Mouse (Mus musculus) heart, embryonic 16.5 days (tissue): ENCODE measurements around the gene Sap30l. TPM values are rescaled to one million over a fixed set of nuclear protein-coding genes. Genes with fewer than 3 reads are reported as not detected.
"Not testable (repeated sequence)": the region's sequence is repeated elsewhere in the genome, so short reads cannot be mapped to it uniquely, and the experiment has no call there.

Source experiments
- ATAC-seq: fragments of 200-750 bp; cut with Nextera tagmentation; replicated peaks from 2 replicates; pipeline ENCODE4 v1.8.0; 2017; ENCODE audit warnings: moderate number of reproducible peaks; ENCODE audit not compliant: insufficient read depth, low FRiP score; ENCODE audit errors: extremely low read depth
- H3K27ac ChIP-seq: fragments of 300-500 bp; sonication (generic); 2 replicates; pipeline ENCODE4 v1.5.1; 2014; ENCODE audit warnings: mild to moderate bottlenecking, low read length, control low read depth, moderate library complexity
- H3K27me3 ChIP-seq: fragments of 300-500 bp; sonication (generic); 2 replicates; pipeline ENCODE4 v1.6.1; 2014; ENCODE audit warnings: low read length, mixed read lengths; ENCODE audit not compliant: control insufficient read depth, insufficient read depth
- H3K36me3 ChIP-seq: fragments of 300-500 bp; sonication (generic); 2 replicates; pipeline ENCODE4 v1.6.1; 2014; ENCODE audit not compliant: control insufficient read depth, insufficient read depth
- H3K4me1 ChIP-seq: fragments of 300-500 bp; sonication (generic); 2 replicates; pipeline ENCODE4 v1.6.1; 2014; ENCODE audit warnings: low read length, mixed read lengths; ENCODE audit not compliant: control insufficient read depth, insufficient read depth
- H3K4me2 ChIP-seq: fragments of 300-500 bp; sonication (generic); 2 replicates; pipeline ENCODE4 v1.6.1; 2014; ENCODE audit warnings: low read depth, mild to moderate bottlenecking, control low read depth, low read length
- H3K4me3 ChIP-seq: fragments of 300-500 bp; sonication (generic); 2 replicates; pipeline ENCODE4 v1.5.1; 2014; ENCODE audit warnings: mild to moderate bottlenecking, control low read depth, low read length
- H3K9ac ChIP-seq: fragments of 300-500 bp; sonication (generic); 2 replicates; pipeline ENCODE4 v1.6.1; 2014; ENCODE audit warnings: low read length, control low read depth
- H3K9me3 ChIP-seq: fragments of 300-500 bp; sonication (generic); replicated peaks from 2 replicates; pipeline ENCODE4 v1.6.1; 2016; ENCODE audit warnings: low read length; ENCODE audit not compliant: control insufficient read depth
- WGBS: fragments of 180-500 bp; shearing (Covaris S2); extraction: QIAGEN DNeasy Blood & Tissue Kit; methylation state at CpG from one replicate; pipeline ENCODE4 v1.1.7; 2014; 5-methylcytosine and 5-hydroxymethylcytosine counted together
- polyA plus RNA-seq: library from polyadenylated mRNA; unstranded; fragments of >200 nt; fragmentation: Nextera tagmentation; extraction: Ambion mirVana; gene quantifications from 2 replicates; pipeline ENCODE4 v1.2.1, GENCODE M21; 2015

Sap30l gene
- polyA plus RNA-seq, 1 experiment from 2014 or later, result 5.7 TPM

DNA sequence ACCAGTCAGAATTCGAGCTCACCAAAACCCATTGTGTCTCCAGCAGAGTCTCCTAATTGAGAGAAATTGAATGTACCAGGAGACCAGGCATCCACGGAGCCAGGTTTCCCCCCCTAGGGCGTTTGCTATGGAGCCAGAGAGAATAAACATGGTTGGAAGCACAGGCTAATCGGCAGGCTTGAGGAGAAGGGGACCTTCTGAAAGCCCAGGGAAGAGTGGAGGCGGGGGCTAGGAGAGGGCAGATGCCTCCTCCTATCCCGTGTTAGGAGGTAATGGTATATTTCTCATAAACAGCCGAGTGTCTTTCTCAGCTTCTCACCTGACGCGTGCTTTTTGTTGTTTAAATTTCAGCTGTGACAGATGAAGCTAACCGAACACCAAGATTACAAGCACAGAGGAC, 39.5 kb downstream of the Sap30l start:
- H3K4me2 ChIP-seq, result no peak overlapping the region
- peaks cover 3% of the 10 kb centered on the region for H3K4me1 ChIP-seq
- ATAC-seq, result no peak
- no peak overlapping the region for H3K27ac ChIP-seq
- WGBS, result 27% methylated on average over 10 of the region's 10 CpGs
- no peaks in the 10 kb centered on the region for H3K9me3 ChIP-seq
- peaks cover 44% of the 10 kb centered on the region for H3K27me3 ChIP-seq
- H3K4me3 ChIP-seq, result no peak overlapping the region
- no peak overlapping the region for H3K9ac ChIP-seq
- H3K36me3 ChIP-seq, result no peaks in the 10 kb centered on the region

- Histone ChIP-seq H3K36me3 (no peaks in the 10 kb centered on the region), H3K4me1 (peaks cover 3% of the 10 kb centered on the region), H3K4me2 (no peak overlapping the region), H3K27me3 (peaks cover 41% of the 10 kb centered on the region), H3K4me3 (no peak overlapping the region), H3K27ac (no peak overlapping the region), H3K9ac (no peak overlapping the region), H3K9me3 (no peaks in the 10 kb centered on the region)
- ATAC-seq, result no peak
- 44% methylated on average over 7 of the region's 7 CpGs for WGBS
These were observed 40.0 kb downstream of the Sap30l start for GRCm38 (mm10) chr11:57841391-57841790.

GRCm38 (mm10) chr11:57846421-57847363, 45.3 kb downstream of the Sap30l start:
- not testable (repeated sequence) for H3K4me2 ChIP-seq, H3K9ac ChIP-seq, H3K4me1 ChIP-seq, H3K27ac ChIP-seq, H3K9me3 ChIP-seq, H3K4me3 ChIP-seq, H3K36me3 ChIP-seq, ATAC-seq, H3K27me3 ChIP-seq
- WGBS, result 77% methylated on average over 8 of the region's 9 CpGs

DNA sequence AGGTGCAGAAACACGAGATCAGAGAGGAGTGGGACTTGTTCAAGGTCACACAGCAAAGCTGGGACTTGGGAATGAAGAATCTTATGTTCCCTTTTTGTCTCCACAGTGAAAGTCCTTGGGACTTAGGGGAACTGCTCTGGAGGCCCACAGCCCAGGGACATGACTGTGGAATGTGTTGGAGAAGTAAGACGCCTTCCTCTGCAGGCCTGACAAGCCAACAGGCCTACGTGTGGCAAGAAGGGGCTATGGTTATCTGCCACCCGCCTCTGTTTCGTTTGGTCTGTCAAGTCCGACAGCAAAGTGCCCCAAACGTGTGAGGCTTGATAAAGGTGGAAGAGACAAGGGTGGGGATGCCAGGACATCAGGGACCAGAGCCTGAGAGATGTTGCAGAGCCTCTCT, 46.0 kb downstream of the Sap30l start:
- Histone ChIP-seq H3K36me3 (no peaks in the 10 kb centered on the region), H3K27ac (no peak overlapping the region)
- 33% methylated on average over 7 of the region's 7 CpGs for WGBS

DNA sequence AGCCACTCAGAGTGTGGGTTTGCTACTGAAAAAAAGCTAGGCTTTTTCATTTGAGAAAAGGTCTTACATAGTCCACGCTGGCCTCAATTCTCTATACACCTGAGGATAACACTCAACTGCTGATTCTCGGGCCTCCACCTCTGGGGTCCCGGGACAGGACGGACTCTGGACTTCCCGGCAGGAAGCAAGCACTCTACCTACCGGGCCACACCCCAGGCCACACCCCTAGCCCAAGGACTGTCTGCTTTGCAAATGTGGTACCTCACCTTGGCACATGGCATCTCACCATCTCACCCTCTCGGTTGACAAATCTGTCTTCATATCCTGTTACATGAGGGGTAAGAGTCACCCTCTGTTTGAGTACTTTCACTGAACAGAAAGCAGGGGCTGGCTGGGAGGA, 48.9 kb downstream of the Sap30l start:
- Histone ChIP-seq H3K9ac (no peak overlapping the region), H3K36me3 (no peaks in the 10 kb centered on the region), H3K9me3 (no peaks in the 10 kb centered on the region), H3K4me2 (no peak overlapping the region), H3K4me1 (no peaks in the 10 kb centered on the region), H3K27ac (no peak overlapping the region), H3K27me3 (peaks cover 2% of the 10 kb centered on the region; the same call in 1 of the 2 replicates), H3K4me3 (no peak overlapping the region)
- ATAC-seq, result no peak
- WGBS, result 61% methylated on average over 7 of the region's 7 CpGs

More for the DNA sequence above, 46.0 kb downstream of the Sap30l start:
- Histone ChIP-seq H3K9ac (no peak overlapping the region), H3K4me3 (no peak overlapping the region), H3K9me3 (no peaks in the 10 kb centered on the region), H3K4me2 (no peak overlapping the region), H3K27me3 (peaks cover 8% of the 10 kb centered on the region; the same call in 1 of the 2 replicates), H3K4me1 (no peaks in the 10 kb centered on the region)
- no peak for ATAC-seq

GRCm38 (mm10) chr11:57850931-57851330, 49.5 kb downstream of the Sap30l start:
- no peaks in the 10 kb centered on the region for H3K36me3 ChIP-seq
- no peak overlapping the region for H3K27ac ChIP-seq
- no peaks in the 10 kb centered on the region for H3K4me1 ChIP-seq
- H3K4me2 ChIP-seq, result no peak overlapping the region
- no peak overlapping the region for H3K4me3 ChIP-seq
- no peak for ATAC-seq
- H3K27me3 ChIP-seq, result peaks cover 2% of the 10 kb centered on the region; the same call in 1 of the 2 replicates
- no peak overlapping the region for H3K9ac ChIP-seq
- WGBS, result 35% methylated on average over 3 of the region's 3 CpGs
- H3K9me3 ChIP-seq, result no peaks in the 10 kb centered on the region

GRCm38 (mm10) chr11:57853571-57853970, 52.1 kb downstream of the Sap30l start:
- Histone ChIP-seq H3K4me2 (no peak overlapping the region), H3K36me3 (no peaks in the 10 kb centered on the region), H3K27ac (no peak overlapping the region), H3K4me3 (no peak overlapping the region), H3K4me1 (no peaks in the 10 kb centered on the region), H3K9me3 (no peaks in the 10 kb centered on the region), H3K27me3 (no peaks in the 10 kb centered on the region), H3K9ac (no peak overlapping the region)
- no peak for ATAC-seq
- 68% methylated on average over 6 of the region's 6 CpGs for WGBS

- ATAC-seq, result no peak
- Histone ChIP-seq H3K27me3 (no peaks in the 10 kb centered on the region), H3K9ac (no peak overlapping the region), H3K4me2 (no peak overlapping the region), H3K4me1 (no peaks in the 10 kb centered on the region), H3K36me3 (no peaks in the 10 kb centered on the region), H3K4me3 (no peak overlapping the region), H3K9me3 (no peaks in the 10 kb centered on the region), H3K27ac (no peak overlapping the region)
- WGBS, result 61% methylated on average over 4 of the region's 4 CpGs
These were observed 56.3 kb downstream of the Sap30l start for GRCm38 (mm10) chr11:57857709-57858108.
